Mouse (Mus musculus) kidney, adult 11 months (tissue): ENCODE results near the gene Hectd4.

Experiments
- DNase-seq: peaks from one replicate; pipeline ENCODE4 v3.0.0; 2022

Gene Hectd4

DNA sequence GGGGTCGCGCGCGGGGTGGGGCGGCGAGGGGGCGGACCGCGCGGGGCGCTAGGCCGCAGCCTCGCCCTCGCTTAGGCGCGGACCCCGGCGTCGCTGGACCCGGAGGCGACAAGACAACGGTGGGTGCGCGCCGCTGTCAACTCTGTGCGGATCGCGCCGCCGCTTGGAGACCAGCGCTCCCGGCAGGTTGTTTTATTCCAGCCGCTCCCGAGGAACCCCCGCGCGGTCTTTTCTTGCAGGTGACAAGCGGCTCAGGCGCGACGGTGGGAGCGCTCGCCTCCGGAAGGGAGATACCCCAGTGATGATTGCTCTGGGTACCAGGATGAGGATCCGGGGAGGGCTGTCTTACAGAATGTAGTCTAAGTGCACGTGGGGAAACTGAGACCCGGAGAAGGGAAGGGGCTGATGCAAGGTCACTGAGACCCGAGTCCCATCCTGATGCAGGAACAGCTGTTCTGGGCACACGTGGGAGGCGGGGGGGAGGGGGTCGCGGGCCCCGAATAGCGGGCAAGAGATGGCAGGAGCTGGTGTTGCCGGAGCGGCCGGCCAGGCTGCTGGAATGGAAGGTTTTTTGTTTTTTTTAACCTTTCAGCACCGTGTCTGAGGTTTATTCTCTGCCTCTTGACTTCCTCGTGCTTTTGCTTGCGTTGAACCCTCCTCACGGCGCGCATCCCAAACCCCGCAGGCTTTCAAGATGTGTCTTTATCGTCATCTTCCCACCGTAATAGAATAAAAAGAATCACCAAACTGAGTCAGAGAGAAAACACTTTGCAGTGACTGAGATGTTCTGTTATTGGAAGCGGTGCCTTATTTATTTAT, 178.3 kb downstream of the Hectd4 start:
- DNase-seq = no peak

DNA sequence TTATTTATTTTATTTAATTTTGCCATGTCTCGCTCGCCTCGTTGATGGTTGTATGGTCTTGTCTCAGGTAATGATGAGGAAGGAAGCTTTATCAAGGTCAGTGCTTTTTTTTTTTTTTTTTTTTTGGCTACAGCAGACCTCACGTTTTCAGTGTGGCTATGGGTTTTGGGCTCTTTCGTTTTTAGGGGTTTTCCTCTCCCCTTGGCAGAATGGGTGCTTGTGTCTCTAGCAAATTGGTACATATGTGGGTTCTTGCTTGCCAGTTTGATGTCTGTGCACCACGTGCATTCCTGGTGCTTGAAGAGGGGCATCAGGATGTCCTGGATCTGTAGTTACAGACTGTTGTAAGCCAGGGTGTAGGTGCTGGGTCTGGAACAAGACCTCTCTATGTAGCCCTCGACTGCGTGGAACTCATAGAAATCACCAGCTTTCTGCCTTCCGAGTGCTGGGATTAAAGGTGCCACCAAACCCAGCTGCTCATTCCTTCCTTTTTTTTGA, 179.0 kb downstream of the Hectd4 start:
- DNase-seq = no peak

DNA sequence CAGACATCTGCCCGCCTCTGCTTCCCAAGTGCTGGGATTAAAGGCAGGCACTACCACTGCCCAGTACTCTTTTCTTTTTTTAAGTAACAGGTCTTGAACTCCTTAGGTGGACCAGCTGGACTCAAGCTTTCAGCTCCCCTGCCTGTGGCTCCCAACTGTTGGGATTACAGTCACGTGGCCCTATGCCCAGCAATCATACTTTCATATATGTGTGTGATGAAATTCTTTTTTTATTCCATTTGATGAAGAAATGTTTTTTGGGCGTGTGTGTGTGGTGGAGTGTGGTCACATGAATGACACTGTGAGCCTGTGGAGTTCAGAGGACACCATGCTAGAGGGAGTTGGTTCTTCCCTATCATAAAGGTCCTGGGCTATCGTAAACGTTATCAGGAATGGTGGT, 179.5 kb downstream of the Hectd4 start:
- DNase-seq = no peak

DNA sequence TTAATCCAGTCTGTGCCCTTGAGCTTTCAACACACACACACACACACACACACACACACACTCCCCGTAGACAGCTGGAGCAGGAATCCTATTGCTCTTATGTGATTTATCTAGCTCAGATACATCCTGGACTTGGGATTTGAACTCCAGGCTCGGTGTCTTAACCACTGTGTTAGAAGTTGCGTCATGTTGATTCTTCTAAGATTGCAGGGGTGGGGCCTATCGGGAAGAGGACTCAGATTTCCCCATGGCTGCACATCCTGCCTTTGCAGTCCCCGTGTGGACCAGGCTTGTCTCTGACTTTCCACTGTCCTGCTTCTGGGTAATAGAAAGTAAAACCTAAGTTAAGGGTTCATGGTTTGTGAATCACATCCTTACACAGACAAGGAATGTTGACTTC, 180.0 kb downstream of the Hectd4 start:
- DNase-seq = no peak

DNA sequence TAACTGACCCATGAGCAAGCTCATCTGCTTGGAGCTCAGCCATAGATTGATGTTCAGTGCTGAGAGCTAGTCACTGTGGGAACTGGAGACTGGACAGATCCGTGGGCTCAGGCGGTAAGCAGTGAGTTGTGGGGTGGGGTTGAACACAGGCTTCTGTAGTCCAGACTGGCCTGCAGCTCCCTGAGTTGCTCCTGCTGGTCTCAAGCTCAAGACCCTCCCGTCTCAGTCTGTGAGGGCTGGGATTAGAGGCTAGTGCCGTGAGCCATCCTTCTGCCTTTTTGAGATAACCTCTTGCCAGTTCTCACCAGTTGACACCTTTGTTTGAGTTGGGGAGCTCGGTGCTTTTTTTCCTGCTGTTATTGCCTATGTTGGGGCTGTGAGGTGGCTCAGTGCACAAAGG, 180.8 kb downstream of the Hectd4 start:
- no peak for DNase-seq

DNA sequence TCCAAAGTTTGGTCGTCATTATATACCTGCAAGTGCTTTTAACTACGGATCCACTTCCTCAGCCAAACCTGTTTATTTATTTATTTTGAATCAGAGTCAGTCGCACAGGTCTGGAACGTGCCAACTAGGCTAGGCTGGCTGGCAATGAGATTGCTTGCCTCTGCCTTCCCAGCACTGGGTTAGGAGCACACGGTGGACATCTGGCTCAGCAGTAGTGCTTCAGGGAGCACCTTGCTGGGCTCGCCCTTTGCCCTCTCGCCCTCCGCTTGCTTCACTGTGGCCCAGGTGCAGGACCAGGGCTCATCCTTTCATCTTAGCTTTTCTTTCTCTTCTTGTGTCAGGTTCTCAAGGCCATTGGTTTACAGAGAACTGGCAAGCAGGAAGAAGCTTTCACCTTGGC, 187.8 kb downstream of the Hectd4 start:
- peak; percentile 58 for DNase-seq

DNA sequence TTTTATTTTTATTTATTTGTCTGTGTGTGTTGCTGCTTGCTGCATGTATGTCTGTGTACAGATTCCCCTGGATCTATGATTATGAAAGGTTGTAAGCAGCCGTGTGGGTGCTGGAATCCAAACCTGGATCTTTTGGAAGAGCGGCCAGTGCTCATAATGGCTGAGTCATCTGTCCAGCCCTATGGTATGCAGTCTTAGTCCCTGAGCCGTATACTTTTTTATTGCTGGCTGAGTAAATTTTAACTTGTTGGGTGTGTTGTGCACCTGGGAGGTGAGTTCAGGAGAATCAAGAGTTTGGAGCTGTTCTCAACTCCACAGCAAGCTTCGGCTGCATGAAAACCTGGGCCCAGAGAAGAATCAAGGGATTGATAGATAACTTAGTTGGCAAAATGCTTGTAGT, 191.0 kb downstream of the Hectd4 start:
- DNase-seq = no peak
